Mouse (Mus musculus) cerebellum, adult 2 months (tissue): ENCODE measurements around the gene Gm49378. TPM values are rescaled to one million over a fixed set of nuclear protein-coding genes. Genes with fewer than 3 reads are reported as not detected.

Source experiments
- DNase-seq, 2 experiments: peaks; one replicate each; pipeline ENCODE4 v3.0.0; 2021
- H3K27ac ChIP-seq: fragments of 200-500 bp; 2 replicates; pipeline ENCODE4 v1.5.1; 2012; ENCODE audit warnings: low read length, control low read depth, inconsistent platforms; ENCODE audit not compliant: insufficient read depth
- H3K27me3 ChIP-seq: fragments of 200-500 bp; 2 replicates; pipeline ENCODE4 v1.6.1; 2012; ENCODE audit warnings: inconsistent platforms, mild to moderate bottlenecking, low read length, moderate library complexity; ENCODE audit not compliant: control insufficient read depth, insufficient read depth
- H3K4me1 ChIP-seq: fragments of 200-500 bp; 2 replicates; pipeline ENCODE4 v1.6.1; 2011; ENCODE audit warnings: low read length; ENCODE audit not compliant: control insufficient read depth, insufficient read depth
- H3K4me3 ChIP-seq: fragments of 200-500 bp; replicated peaks from 2 replicates; pipeline ENCODE3; 2011; ENCODE audit warnings: mild to moderate bottlenecking, low read depth, low read length, control low read depth; ENCODE audit not compliant: insufficient read depth
- CTCF ChIP-seq: fragments of 200-500 bp; IDR thresholded peaks from 2 replicates; pipeline ENCODE4 v1.5.1; 2011; ENCODE audit warnings: low read depth, mild to moderate bottlenecking, control low read depth, low read length, moderate library complexity, borderline replicate concordance; ENCODE audit not compliant: insufficient read depth
- POLR2A ChIP-seq: fragments of 200-500 bp; IDR thresholded peaks from 2 replicates; pipeline ENCODE4 v1.6.1; 2011; ENCODE audit warnings: low read length, control low read depth, borderline replicate concordance; ENCODE audit not compliant: insufficient read depth
- WGBS: fragments of 180-500 bp; shearing (Covaris S2); methylation state at CpG from one replicate; pipeline ENCODE4 v1.1.7; 2018; 5-methylcytosine and 5-hydroxymethylcytosine counted together
- polyA plus RNA-seq: library from polyadenylated mRNA; depleted of rRNA; stranded (reverse); fragments of >200 nt; gene quantifications from 2 replicates; pipeline ENCODE4 v1.2.3, GENCODE M21; 2012

The Gm49378 gene
- polyA plus RNA-seq, 1 experiment = 4.9 TPM

DNA sequence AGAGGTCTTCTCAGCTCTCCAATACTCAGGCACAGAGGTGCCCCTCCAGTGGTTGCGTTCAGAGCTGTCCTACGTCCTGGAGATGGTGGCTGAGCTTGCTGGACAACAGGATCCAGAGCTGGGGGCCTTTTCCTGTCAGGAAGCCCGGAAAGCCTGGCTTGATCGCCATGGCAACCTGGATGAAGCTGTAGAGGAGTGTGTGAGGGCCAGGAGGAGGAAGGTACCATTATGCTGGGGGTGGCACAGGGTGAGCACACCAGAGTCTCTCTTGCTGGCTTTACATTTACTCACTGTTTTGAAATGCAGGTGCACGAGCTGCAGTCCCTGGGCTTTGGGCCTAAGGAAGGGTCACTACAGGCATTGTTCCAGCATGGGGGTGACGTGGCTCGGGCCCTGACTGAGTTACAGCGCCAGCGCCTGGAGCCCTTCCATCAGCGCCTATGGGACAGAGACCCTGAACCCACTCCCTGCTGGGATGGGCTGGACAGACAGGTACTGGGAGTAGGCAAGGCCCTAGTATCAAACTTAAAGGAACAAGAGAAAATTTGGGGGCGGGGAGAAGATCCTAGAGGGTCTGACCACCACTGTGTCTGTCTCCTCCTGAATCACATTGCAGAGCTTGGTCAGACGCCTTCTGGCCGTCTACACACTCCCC, 41.5 kb downstream of the Gm49378 start:
- Histone ChIP-seq H3K4me3 (no peak overlapping the region), H3K4me1 (no peaks in the 10 kb centered on the region), H3K27me3 (no peaks in the 10 kb centered on the region), H3K27ac (no peak overlapping the region)
- no peak for TF ChIP-seq POLR2A
- TF ChIP-seq CTCF = no peak
- no peak for DNase-seq
- 39% methylated on average over 13 of the region's 13 CpGs for WGBS

- H3K27ac ChIP-seq = no peak overlapping the region
- no peak for TF ChIP-seq CTCF
- TF ChIP-seq POLR2A = no peak
- no peaks in the 10 kb centered on the region for H3K27me3 ChIP-seq
- peak overlapping the region; percentile 89 for H3K4me3 ChIP-seq
- peak; percentile 37 to 42 for DNase-seq
- WGBS = 2% methylated on average over 16 of the region's 16 CpGs
- no peaks in the 10 kb centered on the region for H3K4me1 ChIP-seq
Measured at GRCm38 (mm10) chr14:55592226-55592625, 45.5 kb downstream of the Gm49378 start.

GRCm38 (mm10) chr14:55591331-55591891, 46.3 kb downstream of the Gm49378 start, which contains the start of gene Rnf31:
TSS of gene Rnf31 (plus strand) at chr14:55591708.
- WGBS = under 1% methylated on average over 33 of the region's 33 CpGs
- H3K4me1 ChIP-seq = no peaks in the 10 kb centered on the region
- H3K4me3 ChIP-seq = peak within 1 kb of the TSS; percentile 89
- H3K27me3 ChIP-seq = no peaks in the 10 kb centered on the region
- no peak for TF ChIP-seq CTCF
- peak; percentile 72 for TF ChIP-seq POLR2A
- DNase-seq = peak; percentile 92 to 96
- peak within 1 kb of the TSS; percentile 70 for H3K27ac ChIP-seq

- DNase-seq = peak; percentile 82 to 87
- peak within 1 kb of the TSS; percentile 70 for H3K27ac ChIP-seq
- under 1% methylated on average over 21 of the region's 22 CpGs for WGBS
- TF ChIP-seq POLR2A = no peak
- TF ChIP-seq CTCF = no peak
- H3K27me3 ChIP-seq = no peaks in the 10 kb centered on the region
- no peaks in the 10 kb centered on the region for H3K4me1 ChIP-seq
- peak within 1 kb of the TSS; percentile 89 for H3K4me3 ChIP-seq
Measured at GRCm38 (mm10) chr14:55590748-55591330, 46.9 kb downstream of the Gm49378 start, which contains the start of gene Psme2. TSS of gene Psme2 (minus strand) at chr14:55591113.

DNA sequence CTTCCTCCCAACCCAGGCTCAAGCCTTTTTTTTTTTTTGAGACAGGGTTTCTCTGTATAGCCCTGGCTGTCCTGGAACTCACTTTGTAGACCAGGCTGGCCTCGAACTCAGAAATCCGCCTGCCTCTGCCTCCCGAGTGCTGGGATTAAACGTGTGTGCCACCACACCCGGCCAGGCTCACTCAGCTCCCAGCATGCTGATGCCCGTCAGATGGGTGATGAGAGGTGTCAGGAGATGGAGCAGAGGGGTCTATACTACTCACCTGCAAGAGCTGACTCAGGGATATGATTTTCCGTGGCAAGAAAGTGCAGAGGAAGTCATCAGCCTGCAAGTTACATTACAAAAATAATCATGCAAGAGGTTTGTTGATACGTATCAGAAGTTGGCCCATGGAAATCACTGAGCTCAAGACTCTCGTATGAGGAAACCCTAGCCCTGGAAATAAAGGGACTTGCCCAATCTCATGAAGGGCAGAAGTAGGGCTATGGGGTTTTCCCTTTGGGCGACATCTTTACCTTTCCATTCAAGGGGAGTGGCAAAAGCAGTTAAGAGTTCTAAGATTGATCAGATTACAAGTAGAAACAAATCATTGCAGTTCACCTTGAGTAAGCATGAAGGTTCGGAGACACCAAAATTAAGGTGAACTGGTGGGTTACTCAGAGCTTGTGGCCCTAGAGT, 47.8 kb downstream of the Gm49378 start:
- TF ChIP-seq CTCF = no peak
- no peak for TF ChIP-seq POLR2A
- H3K4me3 ChIP-seq = no peak overlapping the region
- peaks cover 3% of the 10 kb centered on the region; the same call in 1 of the 2 replicates for H3K4me1 ChIP-seq
- H3K27ac ChIP-seq = no peak overlapping the region
- no peaks in the 10 kb centered on the region for H3K27me3 ChIP-seq
- DNase-seq = no peak
- WGBS = 84% methylated on average over 11 of the region's 11 CpGs

DNA sequence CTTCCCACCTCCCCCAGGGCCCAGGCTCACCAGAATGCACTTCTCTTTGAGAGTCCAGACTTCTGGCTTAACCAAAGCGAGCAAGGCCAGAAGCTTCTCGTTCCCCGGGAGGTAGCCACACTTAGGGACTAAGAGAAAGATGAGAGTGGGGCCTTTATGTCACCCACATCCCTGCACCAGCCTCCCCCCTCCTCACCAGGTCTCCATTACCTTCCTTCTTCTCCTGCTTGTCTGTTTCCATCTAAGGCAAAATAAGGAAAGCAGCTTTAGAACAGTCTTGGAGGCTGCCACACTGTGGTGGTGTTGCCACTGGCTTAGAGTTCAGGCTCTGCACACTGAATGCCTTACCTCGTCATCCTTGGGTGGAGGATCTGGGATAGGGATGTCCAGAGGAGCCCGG, 48.4 kb downstream of the Gm49378 start:
- TF ChIP-seq POLR2A = no peak
- no peak for TF ChIP-seq CTCF

GRCm38 (mm10) chr14:55586149-55586548, 51.5 kb downstream of the Gm49378 start:
- TF ChIP-seq POLR2A = no peak
- TF ChIP-seq CTCF = no peak
- DNase-seq = no peak
- Histone ChIP-seq H3K4me1 (peaks cover 3% of the 10 kb centered on the region; the same call in 1 of the 2 replicates), H3K27me3 (no peaks in the 10 kb centered on the region), H3K4me3 (no peak overlapping the region), H3K27ac (no peak overlapping the region)
- WGBS = 97% methylated on average over 2 of the region's 2 CpGs

More for the DNA sequence above, 48.4 kb downstream of the Gm49378 start:
- no peak for DNase-seq
- 92% methylated on average over 5 of the region's 5 CpGs for WGBS
- Histone ChIP-seq H3K27ac (no peak overlapping the region), H3K27me3 (no peaks in the 10 kb centered on the region), H3K4me3 (no peak overlapping the region), H3K4me1 (peaks cover 3% of the 10 kb centered on the region; the same call in 1 of the 2 replicates)
